Mouse (Mus musculus) olfactory bulb, adult 2 months (tissue): ENCODE results near the gene Smarca2.

ENCODE experiments used
- CTCF ChIP-seq: fragments of 200-500 bp; IDR thresholded peaks from 2 replicates; pipeline ENCODE4 v1.5.1; 2012; ENCODE audit warnings: low read depth, mild to moderate bottlenecking, low read length, moderate library complexity; ENCODE audit not compliant: insufficient read depth
- POLR2A ChIP-seq: fragments of 200-500 bp; IDR thresholded peaks from 2 replicates; pipeline ENCODE4 v1.6.1; 2012; ENCODE audit warnings: mild to moderate bottlenecking, low read depth, low read length, moderate library complexity; ENCODE audit not compliant: insufficient read depth

DNA sequence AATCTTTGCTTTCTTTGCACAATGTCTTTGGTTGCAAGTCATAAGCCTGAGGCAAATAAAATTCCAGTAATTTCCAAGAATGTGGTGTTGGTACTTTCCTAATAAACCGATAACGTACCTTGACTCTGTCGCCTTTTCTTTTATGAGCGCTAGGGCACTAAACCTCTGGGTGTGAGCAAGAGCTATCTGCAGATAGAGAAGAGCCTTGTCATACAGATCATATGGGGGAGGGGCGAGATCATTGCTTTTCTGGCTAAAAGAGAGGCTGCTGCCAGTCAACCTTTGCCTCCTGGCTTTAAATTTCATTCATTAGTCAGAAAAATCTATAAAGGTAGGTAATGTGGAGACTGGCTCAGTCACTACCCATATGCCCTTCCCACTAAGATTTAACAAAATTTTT is 173.3 kb downstream of the Smarca2 start:
- TF ChIP-seq CTCF = no peak
- TF ChIP-seq POLR2A = no peak
